ENCODE assay signal across 8 mouse cellular contexts in the genomic region with DNA sequence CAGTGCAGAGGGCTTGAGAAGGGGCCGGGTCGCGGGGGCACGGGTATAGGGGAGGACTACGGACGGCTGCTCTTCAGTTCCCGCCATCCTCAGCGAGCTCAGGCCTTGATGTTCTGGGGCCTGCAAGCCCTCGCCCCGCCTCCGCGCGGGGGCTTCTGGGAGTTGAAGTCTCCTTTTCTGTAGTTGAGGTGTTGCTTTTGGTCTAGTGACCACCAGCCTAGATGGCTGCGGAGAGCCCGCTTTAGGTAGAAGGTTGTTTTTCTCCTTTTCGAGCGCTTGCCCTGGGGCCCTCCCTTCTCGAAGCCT. TPM values are rescaled to one million over a fixed set of nuclear protein-coding genes. Genes with fewer than 3 reads are reported as not detected.
DNase-seq lines count a peak whose midpoint lies in the region; ATAC-seq and TF ChIP-seq lines count a peak whose summit lies in the region.

No protein-coding gene starts in this region.

- H3K27me3 ChIP-seq in embryonic facial prominence, embryonic 13.5 days = no peaks in the 10 kb centered on the region
- H3K27me3 ChIP-seq in heart, adult 2 months (ENCODE audit: control insufficient read depth, insufficient read depth, low read length) = no peaks in the 10 kb centered on the region
- H3K27me3 ChIP-seq in limb, embryonic 12.5 days = no peaks in the 10 kb centered on the region
- no peaks in the 10 kb centered on the region for H3K27me3 ChIP-seq in midbrain, embryonic 14.5 days (ENCODE audit: control insufficient read depth, insufficient read depth, low read length)

- peak; percentile 95 for DNase-seq in 3T3-L1 (ENCODE audit: low read depth, low spot score)
- DNase-seq in adrenal gland, postnatal 36 days = peak; percentile 90 to 94
- peak; percentile 89 to 90 for DNase-seq in heart, adult 2 months
- peak; percentile 84 to 85 for DNase-seq in kidney, adult 8-10 months
- DNase-seq in midbrain, embryonic 14.5 days = peak; percentile 95
- DNase-seq in spleen, adult 12 weeks (ENCODE audit: low spot score) = peak; percentile 78

- H3K9ac ChIP-seq in embryonic facial prominence, embryonic 13.5 days = peak overlapping the region; percentile 81
- peak overlapping the region; percentile 80 for H3K9ac ChIP-seq in heart, adult 2 months (ENCODE audit: low read depth, low read length)
- H3K9ac ChIP-seq in limb, embryonic 12.5 days (replicated peaks) = peak overlapping the region; percentile 87
- H3K9ac ChIP-seq in midbrain, embryonic 14.5 days (replicated peaks; ENCODE audit: low read length) = peak overlapping the region; percentile 76

- no peak; the same call in 1 of the 2 replicates for TF ChIP-seq POLR2A in heart, adult 2 months (IDR thresholded peaks at IDR 0.05; ENCODE audit: insufficient read depth, low read depth, low read length)

- H3K79me2 ChIP-seq in heart, adult 2 months (replicated peaks; ENCODE audit: control insufficient read depth, insufficient read depth, low read length) = no peaks in the 10 kb centered on the region

- peak overlapping the region; percentile 81 for H3K27ac ChIP-seq in embryonic facial prominence, embryonic 13.5 days
- H3K27ac ChIP-seq in heart, adult 2 months = peak overlapping the region; percentile 87
- H3K27ac ChIP-seq in limb, embryonic 12.5 days = peak overlapping the region; percentile 91
- peak overlapping the region; percentile 80 for H3K27ac ChIP-seq in midbrain, embryonic 14.5 days (replicated peaks; ENCODE audit: low read depth, low read length)

- TF ChIP-seq EP300 in heart, adult 2 months (IDR thresholded peaks at IDR 0.05; ENCODE audit: insufficient read depth, low read depth, low read length) = no peak

- intact Hi-C loops in heart, adult 2 months (cut with DNase I) = loop anchor here (5.0 kb wide), 1 partner anchor 86 kb away; no protein-coding TSS in a partner anchor

- peaks cover 20% of the 10 kb centered on the region for H3K36me3 ChIP-seq in embryonic facial prominence, embryonic 13.5 days
- H3K36me3 ChIP-seq in heart, adult 2 months (ENCODE audit: control insufficient read depth, insufficient read depth, low read length) = peaks cover 20% of the 10 kb centered on the region
- peaks cover 20% of the 10 kb centered on the region for H3K36me3 ChIP-seq in limb, embryonic 12.5 days
- peaks cover 16% of the 10 kb centered on the region for H3K36me3 ChIP-seq in midbrain, embryonic 14.5 days (ENCODE audit: control insufficient read depth, insufficient read depth, low read length)

- TF ChIP-seq CTCF in heart, adult 2 months (IDR thresholded peaks at IDR 0.05) = no peak

- peak; percentile 75 for ATAC-seq in embryonic facial prominence, embryonic 13.5 days (ENCODE audit: insufficient number of reproducible peaks, insufficient read depth, low FRiP score, low TSS enrichment, low read depth)
- ATAC-seq in limb, embryonic 12.5 days (ENCODE audit: insufficient number of reproducible peaks, insufficient read depth, low FRiP score, low TSS enrichment, low read depth) = peak; percentile 88
- ATAC-seq in midbrain, embryonic 14.5 days (ENCODE audit: low FRiP score, low TSS enrichment) = peak; percentile 92

- H3K4me2 ChIP-seq in embryonic facial prominence, embryonic 13.5 days = peak overlapping the region; percentile 71
- H3K4me2 ChIP-seq in limb, embryonic 12.5 days = peak overlapping the region; percentile 56
- peak overlapping the region; percentile 74 for H3K4me2 ChIP-seq in midbrain, embryonic 14.5 days (ENCODE audit: low read length)

- 0% methylated on average over 18 of the region's 18 CpGs for WGBS in embryonic facial prominence, embryonic 13.5 days
- WGBS in heart, adult 2 months = 2% methylated on average over 18 of the region's 18 CpGs
- WGBS in limb, embryonic 12.5 days = 0% methylated on average over 18 of the region's 18 CpGs
- WGBS in midbrain, embryonic 14.5 days = under 1% methylated on average over 18 of the region's 18 CpGs

- H3K4me1 ChIP-seq in embryonic facial prominence, embryonic 13.5 days = peaks cover 36% of the 10 kb centered on the region
- peaks cover 6% of the 10 kb centered on the region for H3K4me1 ChIP-seq in heart, adult 2 months (ENCODE audit: control insufficient read depth, insufficient read depth, low read length)
- peaks cover 50% of the 10 kb centered on the region for H3K4me1 ChIP-seq in limb, embryonic 12.5 days (replicated peaks)
- H3K4me1 ChIP-seq in midbrain, embryonic 14.5 days (ENCODE audit: control insufficient read depth, insufficient read depth, low read length) = peaks cover 14% of the 10 kb centered on the region

- peak overlapping the region; percentile 69 for H3K4me3 ChIP-seq in embryonic facial prominence, embryonic 13.5 days
- peak overlapping the region; percentile 79 for H3K4me3 ChIP-seq in heart, adult 2 months
- peak overlapping the region; percentile 96 for H3K4me3 ChIP-seq in limb, embryonic 12.5 days (replicated peaks)
- peak overlapping the region; percentile 99 for H3K4me3 ChIP-seq in midbrain, embryonic 14.5 days (replicated peaks; ENCODE audit: low read depth, low read length)

- H3K9me3 ChIP-seq in embryonic facial prominence, embryonic 13.5 days = no peaks in the 10 kb centered on the region
- H3K9me3 ChIP-seq in limb, embryonic 12.5 days = no peaks in the 10 kb centered on the region
- no peaks in the 10 kb centered on the region for H3K9me3 ChIP-seq in midbrain, embryonic 14.5 days (ENCODE audit: control insufficient read depth, low read length)

RNA-seq across cellular contexts. Expression of a gene that starts 0.5 kb away (rescaled TPM):
- 10 to 100 TPM; 23.0 to 23.7 TPM for total RNA-seq in adrenal gland, postnatal 36 days (2021)
- 30.2 and 37.0 TPM in 2 replicates for polyA plus RNA-seq in embryonic facial prominence, embryonic 13.5 days (2015; fragmentation: Nextera tagmentation; extraction: Ambion mirVana)
- 10 to 100 TPM; 18.4 to 23.0 TPM for total RNA-seq in heart, adult 2 months (2021)
- polyA plus RNA-seq in heart, adult 2 months (2012; rRNA removed) = 14.3 and 16.6 TPM in 2 replicates
- polyA plus RNA-seq in limb, embryonic 12.5 days (2016; fragmentation: Nextera tagmentation; extraction: Ambion mirVana) = 49.7 and 53.2 TPM in 2 replicates
- polyA plus RNA-seq in midbrain, embryonic 14.5 days (2014; fragmentation: Nextera tagmentation; extraction: Ambion mirVana) = 31.0 and 37.4 TPM in 2 replicates

RNA-seq across cellular contexts. Expression of a gene that starts 57.5 kb away (rescaled TPM):
- total RNA-seq in adrenal gland, postnatal 36 days (2021) = 1 to 10 TPM; 4.2 to 5.6 TPM
- 7.1 and 7.6 TPM in 2 replicates for polyA plus RNA-seq in embryonic facial prominence, embryonic 13.5 days (2015; fragmentation: Nextera tagmentation; extraction: Ambion mirVana)
- under 1 TPM; 0.32 to 0.37 TPM for total RNA-seq in heart, adult 2 months (2021)
- polyA plus RNA-seq in heart, adult 2 months (2012; rRNA removed) = 0.94 and 1.2 TPM in 2 replicates
- polyA plus RNA-seq in limb, embryonic 12.5 days (2016; fragmentation: Nextera tagmentation; extraction: Ambion mirVana) = 6.5 and 6.9 TPM in 2 replicates
- polyA plus RNA-seq in midbrain, embryonic 14.5 days (2014; fragmentation: Nextera tagmentation; extraction: Ambion mirVana) = 17.6 and 18.6 TPM in 2 replicates

Comparison
In these comparisons a context has a peak if more than half of its experiments do, and no peak if none do; other contexts are left out.
1. Peak in every context shown above with its lines: DNase-seq, ATAC-seq, H3K4me3 ChIP-seq and H3K27ac ChIP-seq.